Mouse (Mus musculus): ENCODE measurements around the gene Ndufb7.
A peak's percentile ranks its signal among the peaks of the same experiment; 100 is the strongest.
"Not testable (repeated sequence)": the region's sequence is repeated elsewhere in the genome, so short reads cannot be mapped to it uniquely, and the experiment has no call there.

The Ndufb7 gene

DNA sequence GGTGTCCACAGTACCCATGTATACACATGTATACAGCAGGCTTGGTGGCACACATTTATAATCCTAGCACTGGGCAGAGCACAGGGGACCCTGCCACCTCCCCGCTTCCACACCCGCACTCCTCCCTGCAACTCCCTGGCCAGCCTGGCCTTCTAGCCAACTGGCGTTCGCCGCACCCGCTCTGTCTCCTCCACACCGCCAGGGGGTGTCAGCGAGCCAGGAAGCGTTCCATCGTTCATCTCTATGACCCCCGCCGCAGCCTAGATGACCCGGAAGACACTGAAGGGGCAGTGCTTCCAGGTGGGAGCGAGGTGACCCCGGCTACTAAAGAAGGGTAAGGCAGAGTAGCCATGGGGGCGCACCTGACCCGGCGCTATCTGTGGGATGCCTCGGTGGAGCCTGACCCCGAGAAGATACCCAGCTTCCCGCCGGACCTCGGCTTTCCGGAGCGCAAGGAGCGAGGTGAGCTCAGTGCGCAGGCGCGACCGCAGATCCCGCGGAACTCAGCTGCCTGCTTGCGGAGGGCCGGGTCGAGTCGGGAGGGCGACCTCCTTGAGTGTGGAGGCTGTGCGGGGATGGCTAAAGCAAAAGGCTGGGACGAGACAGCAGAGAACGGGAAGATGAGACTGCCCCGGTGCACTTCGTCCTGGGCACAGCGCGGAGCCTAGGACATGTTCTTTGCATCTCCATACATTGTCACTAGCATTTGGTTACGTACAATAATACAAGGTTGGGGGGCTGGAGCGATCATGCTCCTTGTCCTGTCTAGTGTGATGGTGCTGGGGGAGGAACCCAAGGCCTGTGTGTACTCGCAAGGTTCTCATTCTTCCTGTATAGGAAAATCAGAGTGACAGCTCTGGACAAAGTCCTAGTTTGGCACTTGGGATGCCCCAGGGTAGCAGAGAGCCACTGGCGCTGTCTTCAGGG lies at the start of gene Ndufb7:
TSS of gene Ndufb7 (plus strand) at position 203 of the 927 bp plus-strand sequence.
- peak; percentile 93 for DNase-seq (ENCODE audit: low spot score)

- DNase-seq (ENCODE audit: low spot score): no peak
Measured at GRCm38 (mm10) chr8:83520432-83520831, 46.0 kb upstream of the Ndufb7 start.

- DNase-seq (ENCODE audit: low spot score): not testable (repeated sequence)
Measured at GRCm38 (mm10) chr8:83520907-83521306, 45.6 kb upstream of the Ndufb7 start.

- no peak for DNase-seq (ENCODE audit: low spot score)
Measured at GRCm38 (mm10) chr8:83521310-83521709, 45.2 kb upstream of the Ndufb7 start.

DNA sequence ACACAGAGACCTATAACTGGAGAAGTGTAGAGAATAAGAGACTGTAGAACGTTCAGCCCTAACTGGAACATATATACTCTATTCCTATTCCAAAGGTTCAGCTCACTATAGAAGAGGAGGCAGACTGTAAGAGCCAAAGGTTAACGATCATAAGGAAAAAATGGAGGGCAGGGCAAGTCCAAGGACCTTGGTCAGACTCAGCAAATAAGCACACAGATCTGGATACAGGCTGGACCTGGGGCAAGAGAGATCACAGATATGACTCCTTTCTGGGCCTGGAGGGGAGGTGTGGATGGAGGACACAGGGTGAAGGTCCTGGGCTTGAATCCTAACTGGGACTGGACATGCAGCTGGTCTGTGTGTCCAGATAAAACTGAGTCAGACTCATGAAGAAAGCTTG lies 31.7 kb upstream of the Ndufb7 start:
- DNase-seq (ENCODE audit: low spot score): no peak

GRCm38 (mm10) chr8:83535736-83536135 lies 30.7 kb upstream of the Ndufb7 start, which contains the start of gene Olfr370:
Olfr370 (plus strand) TSS chr8:83535780.
- DNase-seq (ENCODE audit: low spot score): no peak

DNA sequence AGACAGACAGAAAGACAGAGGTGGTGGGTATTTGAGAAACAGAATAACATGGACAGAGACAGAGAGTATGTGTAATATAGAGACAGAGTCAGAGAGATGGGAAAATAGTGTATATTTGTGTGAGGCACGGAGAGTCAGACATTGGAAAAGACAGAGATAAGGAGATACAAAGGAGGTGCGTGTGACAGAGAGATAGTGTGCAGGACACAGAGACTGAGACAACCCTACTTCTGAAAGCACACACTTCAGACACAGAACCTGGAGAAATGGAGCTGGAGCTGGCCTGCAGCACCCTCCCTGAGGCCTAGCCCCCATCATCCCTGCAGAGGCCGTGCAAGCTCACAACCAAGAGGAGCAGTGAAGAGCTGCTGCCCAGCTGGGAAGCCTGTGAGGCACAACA lies 3.8 kb upstream of the Ndufb7 start:
- DNase-seq (ENCODE audit: low spot score): no peak

DNA sequence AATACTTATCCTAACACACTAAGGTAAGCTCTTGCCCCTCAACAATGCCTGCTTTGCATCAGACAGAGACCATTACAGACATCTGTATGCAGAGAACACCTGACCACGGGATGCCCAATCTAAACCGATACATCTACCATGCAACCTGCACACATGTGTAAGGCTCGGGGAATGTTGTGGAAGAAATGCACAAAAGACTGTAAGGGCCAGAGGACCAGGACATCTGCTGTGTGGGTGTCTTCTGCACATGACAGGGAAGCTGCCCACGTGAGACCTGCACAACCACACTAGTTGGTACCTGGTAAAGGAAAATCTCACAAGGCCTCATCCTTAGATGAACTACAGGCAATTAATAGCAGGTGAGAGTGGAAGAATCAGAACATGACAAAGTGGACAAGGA lies 3.2 kb upstream of the Ndufb7 start:
- no peak for DNase-seq (ENCODE audit: low spot score)

- no peak for DNase-seq (ENCODE audit: low spot score)
Measured at GRCm38 (mm10) chr8:83565731-83566375, 618 bp upstream of the Ndufb7 start.

DNA sequence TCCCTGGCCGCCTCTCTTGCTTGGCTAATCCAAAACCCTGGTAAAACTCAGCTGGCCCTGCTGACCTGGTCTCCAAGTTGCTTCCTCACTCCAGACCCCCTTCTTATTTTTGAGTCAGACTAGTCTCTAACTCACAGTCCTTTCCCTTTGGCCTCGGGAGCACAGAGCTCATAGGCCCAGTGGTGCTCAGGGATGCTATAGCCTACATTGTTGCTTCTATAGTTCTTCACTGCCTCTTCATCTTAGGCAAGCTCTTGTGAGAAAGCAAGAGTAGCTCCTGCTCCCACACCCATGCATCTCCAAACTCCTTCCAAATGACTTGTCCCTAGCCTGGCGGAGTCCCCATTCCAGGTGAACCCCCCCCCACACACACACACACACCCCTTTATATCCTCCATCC lies 1.2 kb downstream of the Ndufb7 start:
- DNase-seq (ENCODE audit: low spot score): no peak

GRCm38 (mm10) chr8:83568128-83568527 lies 1.7 kb downstream of the Ndufb7 start:
- DNase-seq (ENCODE audit: low spot score): no peak

- no peak for DNase-seq (ENCODE audit: low spot score)
Measured at GRCm38 (mm10) chr8:83568755-83569154, 2.3 kb downstream of the Ndufb7 start.

DNA sequence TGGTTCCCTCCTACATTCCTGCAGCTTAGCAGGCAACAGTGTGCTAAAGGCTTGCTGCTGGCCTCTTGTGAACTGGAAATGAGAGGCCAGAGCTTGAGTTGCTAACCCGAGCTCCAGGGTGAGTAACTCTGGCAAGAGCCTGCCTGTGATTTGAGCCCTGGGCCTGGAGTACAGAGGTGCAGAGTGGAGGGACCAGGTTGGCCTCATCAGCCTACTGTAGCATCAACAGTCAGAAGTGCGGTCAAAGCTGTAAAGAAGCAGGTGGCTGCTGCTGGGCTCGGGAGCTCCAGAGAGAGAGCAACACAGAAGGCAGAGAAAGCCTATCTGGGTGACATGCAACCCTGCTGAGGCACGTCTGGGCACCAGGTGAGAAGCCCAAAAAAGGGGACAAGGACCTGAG lies 2.7 kb downstream of the Ndufb7 start:
- no peak for DNase-seq (ENCODE audit: low spot score)

GRCm38 (mm10) chr8:83570272-83571000 lies 4.0 kb downstream of the Ndufb7 start:
- no peak for DNase-seq (ENCODE audit: low spot score)

DNA sequence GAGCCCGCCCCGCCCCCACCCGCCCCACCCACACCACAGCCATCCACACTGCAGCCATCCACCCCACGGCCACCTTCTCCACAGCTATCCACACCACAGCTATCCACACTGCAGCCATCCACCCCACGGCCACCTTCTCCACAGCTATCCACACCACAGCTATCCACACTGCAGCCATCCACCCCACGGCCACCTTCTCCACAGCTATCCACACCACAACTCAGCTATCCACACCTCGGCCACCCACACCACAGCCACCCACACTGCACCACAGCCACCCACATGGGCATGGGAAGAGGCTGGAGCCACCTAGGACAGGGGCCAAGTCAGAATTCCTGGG lies 4.5 kb downstream of the Ndufb7 start:
- DNase-seq (ENCODE audit: low spot score): not testable (repeated sequence)

GRCm38 (mm10) chr8:83571791-83572190 lies 5.3 kb downstream of the Ndufb7 start:
- no peak for DNase-seq (ENCODE audit: low spot score)

GRCm38 (mm10) chr8:83572246-83572812 lies 5.9 kb downstream of the Ndufb7 start:
- no peak for DNase-seq (ENCODE audit: low spot score)

DNA sequence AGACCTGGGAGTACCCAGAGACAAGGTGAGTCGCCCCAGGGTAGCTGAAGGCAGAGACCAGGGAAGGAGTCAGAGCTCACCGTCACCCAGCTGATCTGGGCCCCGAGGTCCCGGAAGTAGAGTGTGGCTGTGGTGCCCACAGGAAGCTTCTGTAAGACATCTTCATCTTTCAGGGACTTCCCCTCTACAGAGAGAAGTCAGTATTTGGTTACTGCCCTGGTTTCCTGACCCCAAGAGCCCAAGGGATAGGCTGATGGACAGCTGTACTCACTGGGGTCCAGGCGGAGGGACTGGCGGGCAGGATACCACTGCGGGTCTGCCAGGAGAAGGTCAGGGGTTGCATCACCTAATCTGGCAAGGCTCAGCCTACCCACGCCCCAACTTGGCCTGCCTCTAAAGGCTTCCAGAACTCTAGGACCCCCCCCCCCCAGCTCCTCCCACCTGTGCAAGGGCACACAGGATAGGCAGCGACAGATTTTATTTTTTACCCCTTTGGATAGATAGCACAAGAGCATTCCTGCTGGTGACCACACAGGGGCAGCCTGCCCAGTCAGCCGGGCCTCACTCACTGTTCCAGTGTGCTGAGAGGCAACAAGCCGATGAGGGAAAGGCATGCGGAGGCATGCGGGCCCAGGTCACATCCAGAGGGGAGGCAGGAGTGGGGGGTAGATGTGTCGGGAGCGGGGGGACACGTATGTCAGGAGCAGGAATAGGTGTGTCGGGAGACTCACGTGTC lies 6.8 kb downstream of the Ndufb7 start:
- DNase-seq (ENCODE audit: low spot score): no peak

DNA sequence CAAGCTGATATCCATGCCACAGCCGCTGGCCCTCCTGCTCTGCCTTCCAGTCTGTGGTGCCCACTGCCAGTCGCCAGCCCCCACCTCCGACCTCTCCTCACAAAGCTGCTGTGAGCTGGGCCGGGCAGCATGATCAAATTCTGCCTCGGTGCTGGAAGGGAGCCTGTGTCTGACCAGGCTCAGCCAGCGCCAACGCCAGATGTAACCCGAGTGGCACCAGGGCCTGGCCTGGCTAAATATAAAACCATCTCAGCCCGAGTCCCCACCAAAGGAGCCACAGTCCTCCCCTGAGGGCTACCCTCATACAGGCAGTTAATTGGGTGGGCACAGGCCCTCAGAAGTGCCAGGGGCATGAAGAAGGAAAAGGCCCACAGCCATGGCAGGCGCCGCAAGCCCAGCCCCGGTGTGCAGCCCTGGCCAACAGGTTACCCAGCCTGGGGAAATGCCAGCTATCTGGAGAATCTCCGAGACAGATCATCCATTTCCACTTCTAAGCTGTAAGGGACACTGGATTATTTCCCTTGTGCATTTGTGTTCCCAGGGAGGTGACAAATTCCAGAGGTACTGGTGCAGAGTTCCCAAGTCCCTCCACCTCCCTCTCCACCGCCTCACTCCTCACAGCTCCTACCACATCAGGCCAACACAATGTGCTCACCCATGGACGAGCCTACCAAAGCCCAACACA lies 8.3 kb downstream of the Ndufb7 start:
- DNase-seq (ENCODE audit: low spot score): no peak

DNA sequence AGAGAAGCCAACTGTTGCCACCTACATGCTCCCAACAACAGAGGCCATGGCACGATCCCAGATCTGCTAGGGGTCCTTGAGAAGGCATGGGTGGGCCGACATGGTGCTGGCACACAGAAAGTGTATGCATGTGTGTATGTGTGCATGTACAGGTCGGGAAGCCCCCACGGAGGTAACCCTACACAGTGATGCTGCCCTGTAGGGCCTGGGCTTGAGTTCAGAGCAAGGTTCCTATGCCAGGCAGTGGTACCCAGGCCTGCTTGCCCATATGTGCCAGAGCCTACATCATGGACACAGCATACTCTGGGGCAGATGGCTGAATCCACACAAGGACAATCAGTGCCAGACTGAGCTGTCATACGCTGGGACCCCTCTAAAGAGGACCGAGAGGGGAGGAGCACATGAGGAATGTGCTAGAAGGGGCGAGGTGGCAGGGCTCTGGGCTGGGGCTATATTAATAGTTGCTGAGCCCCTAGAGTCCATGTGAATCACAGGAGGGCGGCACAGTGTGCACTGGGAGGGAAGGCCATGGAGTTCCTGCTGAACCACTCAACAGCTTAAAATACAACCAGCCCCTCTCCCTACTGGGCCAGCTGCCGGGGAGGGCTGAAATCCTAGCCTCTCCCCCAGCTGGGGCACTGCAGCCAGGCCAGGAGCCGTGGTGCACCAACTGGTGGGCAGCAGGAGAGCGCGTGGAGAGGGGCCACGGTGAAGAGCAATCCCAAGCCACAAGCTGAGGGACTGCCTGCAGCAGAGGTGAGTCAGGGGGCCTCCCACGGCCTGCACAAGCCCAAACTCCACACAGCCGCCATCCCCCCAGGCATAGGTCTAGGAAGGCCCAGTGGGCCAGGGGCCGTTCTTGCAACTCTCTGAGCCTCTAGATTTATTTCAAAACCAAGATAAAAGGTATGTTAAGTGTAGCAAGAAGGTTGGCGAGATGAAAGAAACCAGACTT lies 9.4 kb downstream of the Ndufb7 start:
- DNase-seq (ENCODE audit: low spot score): no peak
